Mouse (Mus musculus) spleen, postnatal 14 days (tissue): ENCODE data around the gene Cyp4a29.
"Not testable (repeated sequence)": the region's sequence is repeated elsewhere in the genome, so short reads cannot be mapped to it uniquely, and the experiment has no call there.

ENCODE experiments used
- DNase-seq, 2 experiments: peaks; one replicate each; pipeline ENCODE4 v3.0.0; 2021 to 2022; ENCODE audit warnings: low spot score in 2 of 2

Cyp4a29 gene

DNA sequence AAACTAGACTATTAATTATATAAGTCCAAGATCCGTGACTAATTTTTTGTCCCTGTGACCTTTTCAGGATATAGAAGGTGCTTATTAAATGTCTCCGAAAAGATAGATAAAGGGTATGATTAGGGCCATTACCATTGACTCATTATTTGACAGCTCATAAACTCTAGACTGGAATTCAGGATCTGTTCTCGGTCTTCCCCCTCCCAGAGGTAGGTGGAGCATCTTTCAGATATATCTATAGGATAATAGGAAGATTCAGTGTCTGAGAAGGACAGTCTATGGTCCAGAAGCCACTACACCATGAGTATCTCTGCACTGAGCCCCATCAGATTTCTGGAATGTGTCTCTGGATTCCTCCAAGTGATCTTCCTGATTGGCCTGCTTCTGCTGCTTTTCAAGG is at the start of gene Cyp4a29:
TSS of gene Cyp4a29 (plus strand) at position 301 of the 400 bp plus-strand sequence.
- DNase-seq, result no peak

DNA sequence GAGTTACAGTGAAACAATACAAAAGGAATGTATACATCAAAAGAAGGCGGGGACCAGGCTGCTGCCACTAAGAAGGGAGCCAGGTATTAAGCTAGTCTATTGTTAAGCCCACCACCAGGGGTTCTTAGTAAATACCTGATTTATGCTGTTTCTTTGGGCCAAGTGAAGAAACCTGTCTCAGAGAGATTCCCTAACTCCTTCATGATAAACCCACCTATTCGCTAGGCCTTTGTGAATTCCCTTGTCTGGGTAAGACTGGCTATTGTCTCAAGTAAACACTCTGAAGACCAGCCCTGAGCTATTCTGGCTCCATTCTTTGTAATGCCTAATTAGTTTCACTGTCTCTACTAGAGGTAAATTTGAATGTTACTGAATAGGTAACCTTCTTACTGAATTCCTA is 9.0 kb upstream of the Cyp4a29 start:
- DNase-seq, result not testable (repeated sequence)

DNA sequence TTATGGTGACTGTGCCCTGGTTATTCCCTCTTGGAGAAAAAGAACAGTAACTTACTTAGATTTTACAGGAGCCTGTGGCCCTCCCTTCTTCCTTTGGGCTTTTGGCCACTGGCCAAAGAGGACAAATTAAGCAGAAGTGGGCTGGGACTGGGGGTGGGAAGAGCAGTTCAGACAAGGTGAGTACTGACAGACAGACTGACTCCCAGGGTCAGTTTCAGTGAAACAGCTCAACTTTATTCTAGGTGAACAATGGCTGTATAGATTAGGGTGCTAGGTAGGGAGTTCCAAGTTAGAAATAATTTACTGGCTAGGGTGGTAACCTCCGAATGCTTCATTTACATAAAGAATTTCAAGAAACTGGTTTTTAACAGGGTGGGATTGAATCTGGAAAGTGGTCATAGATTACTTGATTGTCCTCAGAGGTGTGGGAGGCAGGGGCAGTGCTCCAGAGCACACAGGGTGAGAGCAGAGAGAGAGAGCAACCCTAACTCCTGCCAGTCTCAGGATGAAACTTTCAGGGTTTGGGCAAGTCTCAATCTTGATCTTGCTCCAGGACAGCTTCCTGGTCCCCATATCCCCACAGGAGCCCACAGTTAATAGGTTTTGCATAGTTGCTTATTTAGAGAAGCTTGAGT is 5.3 kb upstream of the Cyp4a29 start:
- DNase-seq, result no peak

DNA sequence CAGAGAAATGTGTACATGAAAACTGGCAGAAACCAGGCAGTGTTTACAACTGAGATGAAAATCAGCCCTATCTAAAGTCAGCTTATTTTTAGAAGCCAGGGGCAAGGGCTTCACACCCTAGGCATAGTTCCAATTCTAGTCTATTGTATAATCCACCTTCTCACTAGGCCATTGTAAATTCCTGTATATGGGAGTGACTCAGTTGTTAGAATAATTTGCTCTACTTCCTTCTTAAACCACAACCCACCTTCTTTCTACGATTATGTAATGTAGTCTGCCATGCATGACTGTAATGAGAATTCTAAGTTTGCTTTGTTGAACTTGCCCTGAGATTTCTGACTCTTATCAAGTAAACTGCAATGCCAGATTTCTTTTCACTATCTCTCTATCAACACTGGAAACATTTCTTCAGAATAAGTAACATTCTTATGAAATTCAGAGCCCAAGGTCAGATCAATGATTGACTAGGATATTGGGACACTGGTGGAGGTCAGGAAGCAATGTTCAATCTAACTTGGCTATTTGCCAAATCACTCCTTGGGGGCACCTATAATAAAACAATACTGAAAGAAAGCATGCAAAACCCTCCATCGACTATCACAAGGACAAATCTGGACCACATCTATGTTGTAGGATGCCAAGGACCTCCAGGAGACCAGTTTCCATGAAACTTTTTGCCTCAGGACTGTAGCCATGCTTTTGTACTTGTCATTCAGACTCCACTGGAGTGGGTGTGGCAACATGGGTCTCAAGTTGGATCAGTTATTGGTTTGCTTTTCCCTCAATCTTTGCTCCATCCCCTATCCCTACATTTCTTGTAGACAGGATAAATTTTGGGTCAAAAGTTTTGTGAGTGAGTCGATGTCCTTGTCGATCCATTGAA is 23.0 kb downstream of the Cyp4a29 start:
- DNase-seq, result not testable (repeated sequence)

- DNase-seq, result not testable (repeated sequence)
These were observed 36.5 kb downstream of the Cyp4a29 start for GRCm38 (mm10) chr4:115278215-115278982.

- DNase-seq, result no peak
These were observed 38.5 kb downstream of the Cyp4a29 start for GRCm38 (mm10) chr4:115280342-115280741.

DNA sequence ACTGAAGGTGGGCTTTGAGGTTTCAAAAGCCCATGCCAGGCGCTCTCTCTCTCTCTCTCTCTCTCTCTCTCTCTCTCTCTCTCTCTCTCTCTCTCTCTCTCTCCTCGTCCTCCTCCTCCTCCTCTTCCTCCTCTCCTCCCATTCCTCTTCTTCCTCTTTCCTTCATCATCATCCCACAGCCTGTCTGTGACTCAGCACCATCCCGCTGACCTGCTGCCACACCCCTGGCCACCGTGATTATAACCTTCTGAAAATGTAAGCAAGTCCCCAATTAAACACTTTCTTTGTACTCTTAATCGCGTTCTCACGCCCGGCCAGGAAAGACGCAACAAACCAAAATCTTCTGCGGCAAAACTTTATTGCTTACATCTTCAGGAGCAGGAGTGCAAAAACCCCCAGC is 38.9 kb downstream of the Cyp4a29 start:
- DNase-seq, result not testable (repeated sequence)

GRCm38 (mm10) chr4:115281231-115281767 is 39.4 kb downstream of the Cyp4a29 start:
- not testable (repeated sequence) for DNase-seq

- not testable (repeated sequence) for DNase-seq
These were observed 56.9 kb downstream of the Cyp4a29 start, which contains the start of gene Cyp4a12a for GRCm38 (mm10) chr4:115298746-115299145. Cyp4a12a (plus strand) TSS chr4:115299046.
